Mouse (Mus musculus) stomach, embryonic 15.5 days (tissue): Measurements from ENCODE around the gene Smyd3. TPM values are rescaled to one million over a fixed set of nuclear protein-coding genes. Genes with fewer than 3 reads are reported as not detected.

Source experiments
- ATAC-seq: fragments of 200-750 bp; cut with Nextera tagmentation; 2 replicates; pipeline ENCODE4 v1.8.0; 2017; ENCODE audit warnings: low read depth, moderate number of reproducible peaks, moderate TSS enrichment; ENCODE audit not compliant: insufficient read depth, low FRiP score
- H3K27ac ChIP-seq: fragments of 300-500 bp; sonication (generic); 2 replicates; pipeline ENCODE4 v1.5.1; 2015; ENCODE audit warnings: mild to moderate bottlenecking, inconsistent platforms
- H3K27me3 ChIP-seq: fragments of 300-500 bp; sonication (generic); replicated peaks from 2 replicates; pipeline ENCODE4 v1.6.1; 2015; ENCODE audit warnings: inconsistent platforms
- H3K36me3 ChIP-seq: fragments of 300-500 bp; sonication (generic); 2 replicates; pipeline ENCODE4 v1.6.1; 2015; ENCODE audit warnings: inconsistent platforms
- H3K4me1 ChIP-seq: fragments of 300-500 bp; sonication (generic); 2 replicates; pipeline ENCODE4 v1.6.1; 2015; ENCODE audit warnings: inconsistent platforms
- H3K4me2 ChIP-seq: fragments of 300-500 bp; sonication (generic); 2 replicates; pipeline ENCODE4 v1.6.1; 2015; ENCODE audit warnings: mild to moderate bottlenecking, inconsistent platforms
- H3K4me3 ChIP-seq: fragments of 300-500 bp; sonication (generic); replicated peaks from 2 replicates; pipeline ENCODE4 v1.5.1; 2015; ENCODE audit warnings: inconsistent platforms
- H3K9ac ChIP-seq: fragments of 300-500 bp; sonication (generic); 2 replicates; pipeline ENCODE4 v1.6.1; 2015; ENCODE audit warnings: inconsistent platforms
- H3K9me3 ChIP-seq: fragments of 300-500 bp; sonication (generic); 2 replicates; pipeline ENCODE4 v1.6.1; 2016; ENCODE audit warnings: inconsistent platforms
- WGBS: fragments of 180-500 bp; shearing (Covaris S2); methylation state at CpG from one replicate; pipeline ENCODE4 v1.1.7; 2015; 5-methylcytosine and 5-hydroxymethylcytosine counted together
- polyA plus RNA-seq: library from polyadenylated mRNA; unstranded; fragments of >200 nt; fragmentation: Nextera tagmentation; extraction: Ambion mirVana; gene quantifications from 2 replicates; pipeline ENCODE4 v1.2.1, GENCODE M21; 2015

Gene Smyd3
- polyA plus RNA-seq, 1 experiment from 2014 or later, result 19.6 TPM

- Histone ChIP-seq H3K9ac (no peak overlapping the region), H3K27ac (no peak overlapping the region), H3K4me3 (no peak overlapping the region), H3K9me3 (no peaks in the 10 kb centered on the region), H3K4me2 (no peak overlapping the region), H3K27me3 (no peaks in the 10 kb centered on the region), H3K4me1 (no peaks in the 10 kb centered on the region), H3K36me3 (no peaks in the 10 kb centered on the region)
- ATAC-seq, result no peak
- 88% methylated on average over 7 of the region's 7 CpGs for WGBS
These were observed 431.6 kb downstream of the Smyd3 start for GRCm38 (mm10) chr1:179086208-179086607.

- Histone ChIP-seq H3K4me2 (no peak overlapping the region), H3K27ac (no peak overlapping the region), H3K36me3 (no peaks in the 10 kb centered on the region), H3K4me3 (no peak overlapping the region), H3K4me1 (no peaks in the 10 kb centered on the region), H3K9me3 (no peaks in the 10 kb centered on the region), H3K9ac (no peak overlapping the region), H3K27me3 (no peaks in the 10 kb centered on the region)
- ATAC-seq, result no peak
- 49% methylated on average over 5 of the region's 5 CpGs for WGBS
These were observed 434.7 kb downstream of the Smyd3 start for GRCm38 (mm10) chr1:179083098-179083497.

- Histone ChIP-seq H3K27me3 (no peaks in the 10 kb centered on the region), H3K27ac (no peak overlapping the region), H3K4me3 (no peak overlapping the region), H3K4me2 (no peak overlapping the region), H3K9ac (no peak overlapping the region), H3K4me1 (no peaks in the 10 kb centered on the region), H3K36me3 (no peaks in the 10 kb centered on the region), H3K9me3 (no peaks in the 10 kb centered on the region)
- ATAC-seq, result no peak
- WGBS, result 84% methylated on average over 7 of the region's 7 CpGs
These were observed 444.0 kb downstream of the Smyd3 start for GRCm38 (mm10) chr1:179073846-179074245.

- no peaks in the 10 kb centered on the region for H3K27me3 ChIP-seq
- H3K9me3 ChIP-seq, result no peaks in the 10 kb centered on the region
- WGBS, result 75% methylated on average over 11 of the region's 11 CpGs
- H3K36me3 ChIP-seq, result no peaks in the 10 kb centered on the region
- no peak overlapping the region for H3K4me2 ChIP-seq
- ATAC-seq, result no peak
- no peak overlapping the region for H3K9ac ChIP-seq
- H3K4me1 ChIP-seq, result no peaks in the 10 kb centered on the region
- H3K4me3 ChIP-seq, result no peak overlapping the region
- H3K27ac ChIP-seq, result no peak overlapping the region
These were observed 444.7 kb downstream of the Smyd3 start for GRCm38 (mm10) chr1:179072935-179073654.

GRCm38 (mm10) chr1:179072406-179072805 lies 445.4 kb downstream of the Smyd3 start:
- H3K36me3 ChIP-seq, result no peaks in the 10 kb centered on the region
- H3K4me2 ChIP-seq, result no peak overlapping the region
- H3K4me3 ChIP-seq, result no peak overlapping the region
- H3K4me1 ChIP-seq, result no peaks in the 10 kb centered on the region
- H3K9ac ChIP-seq, result no peak overlapping the region
- 55% methylated on average over 1 of the region's 1 CpGs for WGBS
- H3K27ac ChIP-seq, result no peak overlapping the region
- no peaks in the 10 kb centered on the region for H3K27me3 ChIP-seq
- no peaks in the 10 kb centered on the region for H3K9me3 ChIP-seq
- no peak for ATAC-seq

- H3K9me3 ChIP-seq, result no peaks in the 10 kb centered on the region
- H3K9ac ChIP-seq, result no peak overlapping the region
- no peak overlapping the region for H3K4me3 ChIP-seq
- WGBS, result 90% methylated on average over 1 of the region's 1 CpGs
- no peak for ATAC-seq
- no peaks in the 10 kb centered on the region for H3K36me3 ChIP-seq
- no peak overlapping the region for H3K27ac ChIP-seq
- H3K4me1 ChIP-seq, result peaks cover 4% of the 10 kb centered on the region; the same call in 1 of the 2 replicates
- H3K4me2 ChIP-seq, result no peak overlapping the region
- H3K27me3 ChIP-seq, result no peaks in the 10 kb centered on the region
These were observed 448.9 kb downstream of the Smyd3 start for GRCm38 (mm10) chr1:179068990-179069389.

GRCm38 (mm10) chr1:179065294-179065601 lies 452.6 kb downstream of the Smyd3 start:
- H3K27ac ChIP-seq, result peak overlapping the region; percentile 63; the same call in 1 of the 2 replicates
- 87% methylated on average over 2 of the region's 2 CpGs for WGBS

GRCm38 (mm10) chr1:179064601-179065293 lies 453.1 kb downstream of the Smyd3 start:
- Histone ChIP-seq H3K36me3 (no peaks in the 10 kb centered on the region), H3K9me3 (no peaks in the 10 kb centered on the region), H3K27ac (peak overlapping the region; percentile 63; the same call in 1 of the 2 replicates), H3K27me3 (no peaks in the 10 kb centered on the region), H3K9ac (no peak overlapping the region), H3K4me2 (no peak overlapping the region), H3K4me1 (peaks cover 33% of the 10 kb centered on the region), H3K4me3 (no peak overlapping the region)
- ATAC-seq, result no peak
- 60% methylated on average over 14 of the region's 14 CpGs for WGBS

More at GRCm38 (mm10) chr1:179065294-179065601, 452.6 kb downstream of the Smyd3 start:
- Histone ChIP-seq H3K36me3 (no peaks in the 10 kb centered on the region), H3K4me1 (peaks cover 28% of the 10 kb centered on the region), H3K4me3 (no peak overlapping the region), H3K9ac (no peak overlapping the region), H3K27me3 (no peaks in the 10 kb centered on the region), H3K4me2 (no peak overlapping the region), H3K9me3 (no peaks in the 10 kb centered on the region)
- no peak for ATAC-seq

- WGBS, result 6% methylated on average over 9 of the region's 9 CpGs
- Histone ChIP-seq H3K9ac (no peak overlapping the region), H3K4me1 (peaks cover 40% of the 10 kb centered on the region), H3K27ac (peak overlapping the region; percentile 74), H3K4me2 (peak overlapping the region; percentile 16; the same call in 1 of the 2 replicates), H3K36me3 (no peaks in the 10 kb centered on the region), H3K9me3 (no peaks in the 10 kb centered on the region), H3K4me3 (no peak overlapping the region), H3K27me3 (no peaks in the 10 kb centered on the region)
- ATAC-seq, result peak; percentile 70; the same call in 1 of the 2 replicates
These were observed 456.1 kb downstream of the Smyd3 start for GRCm38 (mm10) chr1:179061759-179062168.

GRCm38 (mm10) chr1:179061053-179061452 lies 456.8 kb downstream of the Smyd3 start:
- no peaks in the 10 kb centered on the region for H3K36me3 ChIP-seq
- no peaks in the 10 kb centered on the region for H3K9me3 ChIP-seq
- ATAC-seq, result no peak
- H3K4me3 ChIP-seq, result no peak overlapping the region
- 62% methylated on average over 4 of the region's 4 CpGs for WGBS
- H3K27ac ChIP-seq, result peak overlapping the region; percentile 72
- no peak overlapping the region; the same call in 1 of the 2 replicates for H3K4me2 ChIP-seq
- H3K4me1 ChIP-seq, result peaks cover 40% of the 10 kb centered on the region
- H3K9ac ChIP-seq, result no peak overlapping the region
- no peaks in the 10 kb centered on the region for H3K27me3 ChIP-seq

- Histone ChIP-seq H3K4me1 (peaks cover 40% of the 10 kb centered on the region), H3K27me3 (no peaks in the 10 kb centered on the region), H3K9ac (no peak overlapping the region), H3K9me3 (no peaks in the 10 kb centered on the region), H3K4me3 (no peak overlapping the region), H3K27ac (peak overlapping the region; percentile 72), H3K4me2 (no peak overlapping the region; the same call in 1 of the 2 replicates), H3K36me3 (no peaks in the 10 kb centered on the region)
- ATAC-seq, result 0 out of 2 replicates have a peak, but pooled peaks have one; percentile 4
- WGBS, result 30% methylated on average over 18 of the region's 18 CpGs
These were observed 457.5 kb downstream of the Smyd3 start for GRCm38 (mm10) chr1:179060113-179060955.
